Mouse (Mus musculus) thymus, adult 2 months (tissue): ENCODE measurements around the gene Abcc6.

Experiments used
- CTCF ChIP-seq: fragments of 200-500 bp; IDR thresholded peaks from 2 replicates; pipeline ENCODE4 v1.5.1; 2012; ENCODE audit warnings: mild to moderate bottlenecking, control low read depth, low read length, moderate library complexity, borderline replicate concordance; ENCODE audit not compliant: control insufficient read depth, poor library complexity, insufficient read depth; ENCODE audit errors: extremely low read depth
- POLR2A ChIP-seq: fragments of 200-500 bp; IDR thresholded peaks from 2 replicates; pipeline ENCODE4 v1.6.1; 2012; ENCODE audit warnings: mild to moderate bottlenecking, low read length, control low read depth, moderate library complexity; ENCODE audit not compliant: control insufficient read depth, poor library complexity, insufficient read depth; ENCODE audit errors: extremely low read depth

GRCm38 (mm10) chr7:45956611-45957010 is 73.5 kb downstream of the Abcc6 start:
- TF ChIP-seq CTCF (no peak), POLR2A (no peak)
